Mouse (Mus musculus) bone marrow macrophage, adult 2 months (primary cell): ENCODE measurements around the gene Ntf3.

Experiments
- CTCF ChIP-seq: IDR thresholded peaks from 2 replicates; pipeline ENCODE4 v1.5.1; 2012; ENCODE audit warnings: low read depth, mild to moderate bottlenecking, low read length, moderate library complexity
- POLR2A ChIP-seq: IDR thresholded peaks from 2 replicates; pipeline ENCODE4 v1.6.1; 2012; ENCODE audit warnings: mild to moderate bottlenecking, low read depth, low read length, borderline replicate concordance

DNA sequence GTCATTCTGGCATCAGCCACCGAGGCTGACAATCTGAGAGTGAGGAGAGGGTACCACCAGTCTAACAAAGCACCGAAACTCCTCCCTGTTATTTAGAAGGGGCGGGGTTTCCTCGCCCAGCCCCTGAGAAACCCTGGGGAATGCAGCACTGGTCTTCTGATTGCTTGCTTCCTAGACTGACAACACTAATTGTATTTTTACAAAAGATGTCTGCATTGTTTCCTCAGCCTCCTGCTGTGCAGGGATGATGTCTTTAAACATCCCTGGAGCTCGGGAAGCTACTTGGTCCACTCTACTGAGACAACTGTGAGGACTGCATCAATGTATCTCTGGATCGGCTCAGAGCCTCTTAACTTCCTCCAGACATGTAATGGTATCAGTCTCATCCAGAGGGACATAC, 64.1 kb downstream of the Ntf3 start:
- TF ChIP-seq CTCF (no peak), POLR2A (no peak)
